Mouse (Mus musculus): ENCODE measurements around the gene Dph6.

GRCm38 (mm10) chr2:114580714-114581113, 74.0 kb downstream of the Dph6 start:
- TF ChIP-seq CTCF (IDR thresholded peaks at IDR 0.05), result no peak
- no peak for TF ChIP-seq EP300 (IDR thresholded peaks at IDR 0.05)
